Mouse (Mus musculus) kidney, postnatal 14 days (tissue): Measurements from ENCODE around the gene Dnajb8.
A peak's percentile ranks its signal among the peaks of the same experiment; 100 is the strongest.

Experiments used
- DNase-seq: peaks from one replicate; pipeline ENCODE4 v3.0.0; 2022; ENCODE audit warnings: mixed read lengths

The Dnajb8 gene

DNA sequence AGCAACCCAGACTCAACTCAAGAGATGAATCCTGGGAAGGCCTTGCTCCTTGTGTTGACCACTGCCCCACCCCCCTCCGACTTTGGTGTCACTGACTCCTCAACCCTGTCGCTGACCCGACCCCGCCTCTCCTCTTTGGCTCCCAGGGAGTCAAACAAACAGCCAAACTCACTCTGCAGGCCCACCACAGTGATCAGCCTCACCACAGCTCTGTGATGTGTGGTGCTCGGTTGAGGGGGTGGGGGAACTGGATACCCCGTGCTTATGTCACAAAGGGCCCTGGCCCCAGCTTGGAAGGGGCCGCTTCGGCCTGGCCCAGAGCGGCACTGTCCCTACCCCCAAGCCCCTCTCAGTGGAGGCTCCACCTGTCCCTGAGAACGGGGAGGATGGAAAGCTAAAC lies at the start of gene Dnajb8:
Dnajb8 (plus strand) TSS at position 301 of the 400 bp plus-strand sequence.
- no peak for DNase-seq

GRCm38 (mm10) chr6:88174191-88174590 lies 47.9 kb upstream of the Dnajb8 start:
- DNase-seq: no peak

GRCm38 (mm10) chr6:88174676-88175075 lies 47.4 kb upstream of the Dnajb8 start:
- DNase-seq: no peak

DNA sequence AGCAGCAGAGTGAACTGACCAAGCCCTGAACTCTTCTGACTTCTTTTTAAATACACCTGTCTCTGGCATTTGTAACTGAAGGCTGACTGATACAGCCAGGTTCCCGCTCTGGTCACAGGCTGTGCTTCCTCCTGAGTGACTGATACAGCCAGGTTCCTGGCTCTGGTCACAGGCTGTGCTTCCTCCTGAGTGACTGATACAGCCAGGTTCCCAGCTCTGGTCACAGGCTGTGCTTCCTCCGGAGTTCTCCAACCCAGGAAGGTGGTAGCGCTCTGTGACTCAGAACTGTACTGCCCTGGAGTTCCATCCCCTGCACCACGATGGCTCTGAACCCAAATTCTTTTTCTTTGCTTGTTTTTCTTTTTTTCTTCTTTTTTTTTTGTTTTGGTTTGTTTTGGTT lies 37.4 kb upstream of the Dnajb8 start:
- no peak for DNase-seq

DNA sequence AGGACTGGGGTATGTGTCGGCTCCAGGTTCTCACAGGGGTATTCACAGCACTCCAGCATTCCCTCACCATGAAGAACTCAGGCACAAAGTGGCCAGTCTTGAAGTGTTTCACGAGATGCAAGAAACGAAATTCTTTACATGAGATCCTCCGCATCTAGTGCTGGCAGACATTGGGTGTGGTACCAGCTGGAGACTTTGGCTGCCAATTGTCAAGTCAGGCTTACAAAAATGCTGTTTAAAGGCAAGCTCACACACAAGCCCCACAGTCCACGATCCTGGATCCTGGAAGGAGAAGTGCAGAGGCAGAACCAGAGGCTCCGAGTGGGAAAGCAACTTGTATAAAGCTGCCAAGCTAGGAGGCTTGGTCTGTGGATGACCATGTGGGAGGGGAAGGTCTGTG lies 33.9 kb upstream of the Dnajb8 start:
- no peak for DNase-seq

DNA sequence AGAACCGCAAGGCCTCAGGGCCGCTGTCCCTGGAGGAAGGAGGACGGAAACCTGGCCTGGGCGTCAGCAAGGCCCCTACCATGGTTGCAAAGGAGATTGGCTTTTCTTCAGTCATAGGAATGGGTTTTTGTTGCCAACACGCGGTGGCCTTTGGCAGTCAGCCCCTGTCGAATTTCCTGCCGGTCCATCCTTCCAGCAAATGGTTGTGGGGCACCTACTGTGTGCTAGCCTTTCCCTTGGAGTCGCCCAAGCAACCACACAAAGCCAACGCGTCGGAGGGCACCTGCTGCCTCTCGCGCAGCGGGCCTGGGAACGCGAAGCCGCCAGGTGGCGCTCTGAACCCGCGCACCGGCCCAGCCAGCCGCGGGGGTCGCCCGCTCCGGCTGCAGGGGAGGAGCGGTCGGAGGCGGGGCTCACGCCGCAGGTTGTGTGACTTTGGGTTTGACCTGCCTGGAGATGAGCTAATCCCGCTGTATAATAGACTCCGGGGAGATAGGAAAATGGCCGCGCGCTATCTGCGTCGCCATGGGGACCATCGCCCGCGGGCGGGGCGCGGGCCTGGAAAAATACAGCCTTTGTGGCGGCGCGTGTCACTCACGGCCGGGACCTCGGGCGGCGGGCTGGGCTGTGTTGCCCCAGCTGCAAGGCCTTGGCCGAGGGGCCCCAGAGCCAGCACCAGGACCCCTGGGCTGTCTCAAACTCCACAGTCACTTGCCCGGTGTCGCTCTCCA lies 32.6 kb upstream of the Dnajb8 start:
- DNase-seq: peak; percentile 80

DNA sequence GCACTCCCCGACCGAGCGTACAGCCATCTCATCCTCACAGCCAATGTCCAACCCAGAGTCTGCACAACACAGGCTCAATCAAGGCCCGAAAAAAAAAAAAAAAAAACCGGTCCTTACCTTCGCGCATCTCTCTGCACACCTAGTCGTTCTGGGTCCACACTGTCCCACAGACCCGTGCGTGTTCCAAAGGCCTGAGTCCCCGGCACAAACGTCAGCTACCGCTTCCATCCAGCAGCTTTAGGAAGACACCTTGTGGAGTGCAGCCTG lies 32.1 kb upstream of the Dnajb8 start:
- no peak for DNase-seq

GRCm38 (mm10) chr6:88190310-88191023 lies 31.6 kb upstream of the Dnajb8 start:
- DNase-seq: no peak

GRCm38 (mm10) chr6:88191024-88191365 lies 31.1 kb upstream of the Dnajb8 start:
- DNase-seq: no peak

GRCm38 (mm10) chr6:88191411-88192070 lies 30.5 kb upstream of the Dnajb8 start:
- no peak for DNase-seq

DNA sequence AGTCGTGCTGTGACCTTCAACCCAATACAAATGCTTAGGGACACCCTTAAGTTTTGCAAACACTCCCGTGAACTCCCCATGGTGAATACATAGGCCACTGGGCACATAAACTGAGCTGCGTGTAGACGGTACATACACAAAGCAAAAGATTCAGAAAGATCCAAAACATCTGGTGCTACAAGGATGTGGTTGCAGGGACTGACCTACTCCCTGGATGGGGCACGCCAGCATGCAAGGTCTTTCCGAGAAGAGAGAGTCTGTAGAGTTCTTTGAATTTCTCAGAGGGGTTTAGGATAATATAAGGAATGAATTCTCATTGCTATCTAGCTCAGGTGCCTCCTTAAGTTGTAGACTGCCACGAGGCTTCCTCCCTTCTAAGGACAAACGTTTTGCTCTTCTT lies 29.3 kb upstream of the Dnajb8 start:
- no peak for DNase-seq

DNA sequence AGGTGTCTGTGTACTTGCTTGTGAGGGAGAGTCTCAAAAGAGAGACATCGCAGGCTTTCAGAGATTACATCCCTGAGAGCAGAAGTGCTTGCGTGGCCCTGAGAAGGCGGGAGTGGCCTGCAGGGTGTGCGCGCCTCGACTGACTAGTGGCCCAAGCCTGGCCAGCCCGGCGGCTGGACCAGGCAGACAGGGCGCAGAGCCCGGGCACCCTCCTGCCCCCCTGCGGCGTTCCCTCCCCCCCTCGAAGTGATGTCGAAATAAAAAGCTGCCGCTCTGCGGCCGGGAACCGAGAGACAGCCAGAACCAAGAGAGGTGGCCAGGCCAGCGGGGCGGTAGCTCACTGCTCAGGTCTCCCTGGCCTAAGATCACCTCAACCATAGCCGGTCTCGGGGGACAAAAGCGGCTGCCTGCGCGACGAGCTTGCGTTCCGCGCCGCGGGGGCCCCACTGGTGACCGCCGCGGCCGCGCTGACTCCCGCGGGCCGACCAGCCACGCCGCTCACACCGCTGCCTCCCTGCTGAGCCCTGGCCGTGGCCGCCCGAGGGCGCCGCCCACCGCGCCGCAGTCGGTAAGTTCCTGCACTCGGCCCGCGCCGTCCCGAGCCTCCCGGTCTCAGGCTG lies 28.5 kb upstream of the Dnajb8 start, which contains the start of gene Gata2:
Gata2 (plus strand) TSS at position 459 of the 620 bp plus-strand sequence.
- peak; percentile 67 for DNase-seq

- no peak for DNase-seq
Observed at GRCm38 (mm10) chr6:88194053-88194977, 27.8 kb upstream of the Dnajb8 start.

- DNase-seq: no peak
Observed at GRCm38 (mm10) chr6:88194978-88195325, 27.1 kb upstream of the Dnajb8 start.

DNA sequence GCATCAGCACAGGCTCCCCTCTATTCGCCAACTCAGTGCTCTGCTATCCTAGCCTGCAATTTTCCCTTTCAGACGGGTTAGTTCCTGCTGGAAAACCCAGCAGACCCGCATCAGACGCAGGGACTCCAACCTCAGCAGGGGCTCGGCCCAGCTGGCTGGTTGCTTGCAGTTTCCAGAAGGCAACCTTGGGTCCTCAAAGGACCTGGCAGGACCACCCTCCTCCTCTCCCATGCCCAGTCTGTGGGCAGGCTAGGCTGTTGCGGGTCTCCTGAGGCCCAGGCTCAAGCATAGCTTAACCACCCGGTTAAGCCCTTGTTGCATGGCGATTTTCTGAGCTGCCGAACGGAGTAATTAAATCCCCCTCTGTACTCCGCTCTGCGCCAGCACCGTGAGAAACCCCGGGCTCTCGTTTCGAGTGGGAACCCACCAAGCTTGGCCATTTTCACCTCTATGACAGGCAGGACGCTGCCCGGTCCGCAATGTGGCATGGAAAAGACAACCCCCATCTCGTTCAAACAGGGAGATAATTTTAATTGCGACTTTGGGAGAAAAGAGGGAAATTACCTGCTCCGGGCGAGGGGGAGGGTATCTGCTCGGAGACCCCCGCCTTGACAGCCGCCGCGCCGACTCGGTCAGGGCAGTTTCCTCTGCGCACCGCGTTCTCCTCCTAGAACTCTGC lies 25.9 kb upstream of the Dnajb8 start:
- DNase-seq: no peak

- no peak for DNase-seq
Observed at GRCm38 (mm10) chr6:88196733-88197312, 25.2 kb upstream of the Dnajb8 start.

GRCm38 (mm10) chr6:88197313-88198069 lies 24.6 kb upstream of the Dnajb8 start:
- no peak for DNase-seq

DNA sequence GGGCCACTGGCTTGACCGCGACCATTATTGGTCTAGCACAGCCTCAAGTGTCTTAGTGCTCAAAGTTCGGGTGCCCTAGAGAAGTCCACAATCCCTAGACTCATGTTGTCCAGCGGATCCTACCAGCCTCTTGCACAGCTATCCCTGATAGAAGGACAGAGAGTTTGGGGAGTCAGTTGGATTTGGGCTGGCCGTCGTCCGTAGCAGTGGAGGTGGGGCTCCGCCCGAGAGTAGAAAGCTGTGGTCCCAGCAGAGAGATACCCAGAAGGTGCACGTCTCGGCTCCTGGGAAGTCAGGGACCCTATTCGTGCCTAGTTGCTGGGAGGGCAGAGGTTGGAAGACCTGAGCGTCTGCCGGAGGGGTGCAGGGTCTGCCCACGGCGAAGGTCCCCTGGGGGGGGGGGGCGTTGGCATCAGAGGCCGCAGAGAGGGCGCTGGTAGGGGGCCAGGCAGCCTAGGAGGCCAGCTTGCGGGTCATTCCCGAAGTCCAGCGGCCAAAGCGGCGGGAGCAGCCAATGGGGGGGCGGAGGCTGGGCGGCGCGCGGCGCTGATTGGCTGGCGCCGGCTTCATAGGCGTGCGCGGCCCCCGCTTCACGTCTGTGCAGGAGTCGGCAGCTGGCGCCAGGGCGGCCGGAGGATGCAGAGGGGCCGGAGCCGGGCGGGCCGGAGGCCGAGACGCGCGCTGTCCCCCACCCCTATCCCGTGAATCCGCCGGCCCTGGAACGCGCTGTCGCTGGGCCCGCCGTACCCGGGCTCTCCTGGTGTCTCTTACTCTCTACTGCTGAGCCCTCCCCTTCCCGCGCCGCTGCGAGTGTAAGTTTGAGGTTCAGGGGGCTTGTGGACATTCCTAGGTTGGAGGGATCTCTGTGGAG lies 23.8 kb upstream of the Dnajb8 start:
- peak; percentile 92 for DNase-seq

DNA sequence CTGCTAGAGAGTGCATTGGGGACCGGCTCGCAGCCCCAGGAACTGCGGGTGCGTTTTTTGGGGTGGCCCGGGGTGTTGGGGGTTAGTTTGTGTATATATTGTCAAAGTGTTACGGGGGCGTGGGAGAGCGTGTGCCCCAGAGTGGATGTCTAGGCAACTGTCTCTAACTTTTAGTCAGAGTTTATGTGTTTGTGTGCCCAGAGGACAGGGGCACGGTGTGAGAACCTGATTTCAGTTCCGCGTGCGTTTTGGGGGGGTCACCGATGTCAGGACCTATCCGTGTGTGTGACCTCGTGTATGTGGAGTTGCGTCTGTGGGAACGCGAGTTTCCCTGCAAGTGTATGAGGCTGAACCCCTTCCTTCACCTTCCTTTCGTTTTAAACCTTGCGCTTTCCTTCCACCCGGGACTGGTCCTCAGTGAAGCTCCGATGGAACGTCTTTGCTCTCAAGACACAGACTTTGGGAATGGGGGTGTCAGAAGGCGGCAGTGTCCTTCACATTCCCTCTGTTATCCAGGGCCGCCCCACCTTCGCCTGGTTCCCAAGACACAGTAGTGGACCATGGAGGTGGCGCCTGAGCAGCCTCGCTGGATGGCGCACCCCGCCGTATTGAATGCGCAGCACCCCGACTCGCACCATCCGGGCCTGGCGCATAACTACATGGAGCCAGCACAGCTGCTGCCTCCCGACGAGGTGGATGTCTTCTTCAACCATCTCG lies 22.9 kb upstream of the Dnajb8 start:
- no peak for DNase-seq
